Mouse (Mus musculus) myocyte (in vitro differentiated cells): ENCODE data around the gene Sox5. TPM values are rescaled to one million over a fixed set of nuclear protein-coding genes. Genes with fewer than 3 reads are reported as not detected.

Experiments used
- H3K27me3 ChIP-seq: one replicate; pipeline ENCODE4 v1.6.1; 2011; ENCODE audit not compliant: control insufficient read depth, insufficient read depth, insufficient read length
- H3K36me3 ChIP-seq: one replicate; pipeline ENCODE4 v1.6.1; 2011; ENCODE audit not compliant: control insufficient read depth, insufficient read depth
- H3K4me2 ChIP-seq: one replicate; pipeline ENCODE4 v1.6.1; 2011; ENCODE audit warnings: low read depth, control low read depth
- H3K4me3 ChIP-seq: one replicate; pipeline ENCODE4 v1.5.1; 2011; ENCODE audit warnings: mild to moderate bottlenecking, control low read depth, moderate library complexity
- H3K79me2 ChIP-seq: one replicate; pipeline ENCODE4 v1.6.1; 2011; ENCODE audit not compliant: control insufficient read depth, insufficient read depth
- H3ac ChIP-seq: one replicate; pipeline ENCODE4 v1.6.1; 2011; ENCODE audit not compliant: control insufficient read depth, insufficient read length
- CEBPB ChIP-seq: IDR thresholded peaks from 2 replicates; pipeline ENCODE4 v1.6.1; 2011; ENCODE audit warnings: mild to moderate bottlenecking, moderate library complexity; ENCODE audit not compliant: poor library complexity, insufficient read depth, severe bottlenecking
- E2F4 ChIP-seq: IDR thresholded peaks from one replicate; pipeline ENCODE4 v1.6.1; 2011; ENCODE audit warnings: mild to moderate bottlenecking, control low read depth, moderate library complexity; ENCODE audit not compliant: insufficient read depth
- MAX ChIP-seq: IDR thresholded peaks from one replicate; pipeline ENCODE4 v1.6.1; 2011; ENCODE audit warnings: low read depth, mild to moderate bottlenecking, control low read depth
- MYOD1 ChIP-seq, 3 experiments: IDR thresholded peaks; one replicate each; pipeline ENCODE4 v1.6.1; 2011; ENCODE audit warnings: control low read depth in 2 of 3, low read depth in 2 of 3, mild to moderate bottlenecking in 2 of 3, moderate library complexity in 1 of 3; ENCODE audit not compliant: insufficient read length in 2 of 3, control insufficient read depth in 1 of 3
- MYOG ChIP-seq, 3 experiments: IDR thresholded peaks; one replicate each; pipeline ENCODE4 v1.6.1; 2011; ENCODE audit warnings: control low read depth in 2 of 3, low read depth in 2 of 3, mild to moderate bottlenecking in 2 of 3; ENCODE audit not compliant: insufficient read length in 2 of 3, control insufficient read depth in 1 of 3, insufficient read depth in 1 of 3
- POLR2A ChIP-seq: IDR thresholded peaks from one replicate; pipeline ENCODE4 v1.6.1; 2011; ENCODE audit warnings: low read depth, mild to moderate bottlenecking, control low read depth, moderate library complexity; ENCODE audit not compliant: insufficient read length
- POLR2AphosphoS2 ChIP-seq: IDR thresholded peaks from one replicate; pipeline ENCODE4 v1.6.1; 2011; ENCODE audit warnings: low read depth, control low read depth; ENCODE audit not compliant: insufficient read length
- REST ChIP-seq: IDR thresholded peaks from one replicate; pipeline ENCODE4 v1.6.1; 2011; ENCODE audit warnings: mild to moderate bottlenecking, control low read depth, moderate library complexity; ENCODE audit not compliant: insufficient read depth, insufficient read length
- SRF ChIP-seq: IDR thresholded peaks from one replicate; pipeline ENCODE4 v1.6.1; 2011; ENCODE audit warnings: low read depth; ENCODE audit not compliant: control insufficient read depth, insufficient read length
- TCF12 ChIP-seq: IDR thresholded peaks from one replicate; pipeline ENCODE4 v1.6.1; 2011; ENCODE audit warnings: mild to moderate bottlenecking, control low read depth; ENCODE audit not compliant: poor library complexity, insufficient read depth, severe bottlenecking
- TCF3 ChIP-seq: IDR thresholded peaks from one replicate; pipeline ENCODE4 v1.6.1; 2011; ENCODE audit warnings: low read depth, control low read depth; ENCODE audit not compliant: insufficient read length
- USF1 ChIP-seq: IDR thresholded peaks from one replicate; pipeline ENCODE4 v1.6.1; 2011; ENCODE audit warnings: low read depth, mild to moderate bottlenecking, control low read depth, moderate library complexity
- polyA plus RNA-seq: library from polyadenylated mRNA; unstranded; fragments of >200 nt; fragmentation: generic; extraction: Trizol; gene quantifications from one replicate; pipeline ENCODE4 v1.2.1, GENCODE M21; 2012; ENCODE audit warnings: missing spikeins

The Sox5 gene
- polyA plus RNA-seq, 1 experiment = 0.50 TPM

GRCm38 (mm10) chr6:144326817-144327216 lies 455.0 kb downstream of the Sox5 start:
- Histone ChIP-seq H3ac (no peak overlapping the region), H3K4me3 (no peak overlapping the region), H3K4me2 (no peak overlapping the region), H3K36me3 (no peaks in the 10 kb centered on the region), H3K27me3 (no peaks in the 10 kb centered on the region), H3K79me2 (no peaks in the 10 kb centered on the region)
- TF ChIP-seq TCF12 = no peak
- TF ChIP-seq SRF = no peak
- TF ChIP-seq E2F4 = no peak
- TF ChIP-seq POLR2A = no peak
- TF ChIP-seq REST = no peak
- no peak for TF ChIP-seq MYOG (IDR thresholded peaks at IDR 0.05; ENCODE audit: control insufficient read depth in 1 of 3, insufficient read depth in 1 of 3, insufficient read length in 2 of 3, low read depth in 2 of 3)
- no peak for TF ChIP-seq MYOD1 (IDR thresholded peaks at IDR 0.05; ENCODE audit: control insufficient read depth in 1 of 3, insufficient read length in 2 of 3, low read depth in 2 of 3)
- TF ChIP-seq MAX = no peak
- no peak for TF ChIP-seq POLR2AphosphoS2

- H3K4me3 ChIP-seq = no peak overlapping the region
- TF ChIP-seq E2F4 = no peak
- TF ChIP-seq MYOD1 (IDR thresholded peaks at IDR 0.05; ENCODE audit: control insufficient read depth in 1 of 3, insufficient read length in 2 of 3, low read depth in 2 of 3) = no peak
- TF ChIP-seq POLR2AphosphoS2 = no peak
- TF ChIP-seq MYOG (IDR thresholded peaks at IDR 0.05; ENCODE audit: control insufficient read depth in 1 of 3, insufficient read depth in 1 of 3, insufficient read length in 2 of 3, low read depth in 2 of 3) = no peak
- no peak for TF ChIP-seq CEBPB
- TF ChIP-seq TCF3 = no peak
Observed at GRCm38 (mm10) chr6:144323372-144323771, 458.4 kb downstream of the Sox5 start.

GRCm38 (mm10) chr6:144322297-144323047 lies 459.3 kb downstream of the Sox5 start:
- H3K79me2 ChIP-seq = no peaks in the 10 kb centered on the region
- no peak for TF ChIP-seq TCF3
- no peak overlapping the region for H3ac ChIP-seq
- H3K36me3 ChIP-seq = no peaks in the 10 kb centered on the region
- H3K4me2 ChIP-seq = no peak overlapping the region
- H3K4me3 ChIP-seq = no peak overlapping the region
- no peaks in the 10 kb centered on the region for H3K27me3 ChIP-seq

More at GRCm38 (mm10) chr6:144323372-144323771, 458.4 kb downstream of the Sox5 start:
- no peaks in the 10 kb centered on the region for H3K79me2 ChIP-seq
- H3K36me3 ChIP-seq = no peaks in the 10 kb centered on the region
- no peaks in the 10 kb centered on the region for H3K27me3 ChIP-seq
- no peak overlapping the region for H3K4me2 ChIP-seq
- no peak overlapping the region for H3ac ChIP-seq

GRCm38 (mm10) chr6:144320327-144320726 lies 461.4 kb downstream of the Sox5 start:
- Histone ChIP-seq H3K79me2 (no peaks in the 10 kb centered on the region), H3K36me3 (no peaks in the 10 kb centered on the region), H3K4me2 (no peak overlapping the region), H3ac (no peak overlapping the region), H3K4me3 (no peak overlapping the region), H3K27me3 (no peaks in the 10 kb centered on the region)
- TF ChIP-seq POLR2A = no peak
- TF ChIP-seq TCF12 = no peak
- no peak for TF ChIP-seq CEBPB
- no peak for TF ChIP-seq REST
- no peak for TF ChIP-seq MYOD1 (IDR thresholded peaks at IDR 0.05; ENCODE audit: control insufficient read depth in 1 of 3, insufficient read length in 2 of 3, low read depth in 2 of 3)
- no peak for TF ChIP-seq USF1
- no peak for TF ChIP-seq TCF3
- no peak for TF ChIP-seq POLR2AphosphoS2

GRCm38 (mm10) chr6:144319717-144320116 lies 462.1 kb downstream of the Sox5 start:
- H3ac ChIP-seq = no peak overlapping the region
- H3K79me2 ChIP-seq = no peaks in the 10 kb centered on the region
- TF ChIP-seq E2F4 = no peak
- H3K4me2 ChIP-seq = no peak overlapping the region
- no peaks in the 10 kb centered on the region for H3K27me3 ChIP-seq
- no peaks in the 10 kb centered on the region for H3K36me3 ChIP-seq
- no peak overlapping the region for H3K4me3 ChIP-seq
